Mouse (Mus musculus): ENCODE data around the gene Vipr1. TPM values are rescaled to one million over a fixed set of nuclear protein-coding genes. Genes with fewer than 3 reads are reported as not detected.

Vipr1 gene
- total RNA-seq, 1 experiment = 0.31 TPM

DNA sequence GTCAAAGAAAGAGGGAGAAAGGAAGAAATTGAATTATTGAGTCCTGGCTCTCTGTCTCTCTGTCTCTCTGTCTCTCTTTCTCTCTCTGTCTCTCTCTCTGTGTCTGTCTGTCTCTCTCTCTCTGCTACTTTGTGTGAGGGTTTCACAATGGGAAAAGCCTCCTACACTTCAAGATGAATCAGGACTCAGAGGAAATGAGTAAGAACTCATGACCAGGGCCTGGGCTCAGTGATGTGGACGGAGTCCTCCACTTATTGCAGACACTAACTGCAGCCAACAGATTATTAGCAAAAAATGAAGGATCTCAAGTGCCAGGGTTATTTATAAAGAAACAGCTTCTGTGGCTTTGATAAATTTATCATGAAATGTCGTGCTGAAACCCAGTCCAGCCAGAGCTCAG is 44.4 kb upstream of the Vipr1 start:
- Histone ChIP-seq H3K36me3 (ENCODE audit: control insufficient read depth, insufficient read depth, low read length, poor library complexity, severe bottlenecking) (no peaks in the 10 kb centered on the region), H3K9ac (ENCODE audit: insufficient read depth, low read depth, low read length, poor library complexity, severe bottlenecking) (no peak overlapping the region), H3K27ac (ENCODE audit: insufficient read depth, low read depth, low read length, poor library complexity, severe bottlenecking) (no peak overlapping the region), H3K4me3 (ENCODE audit: insufficient read depth in 1 of 2, low read depth in 1 of 2, low read length in 2 of 2, poor library complexity in 1 of 2, severe bottlenecking in 1 of 2) (no peak overlapping the region), H3K9me3 (ENCODE audit: control insufficient read depth, insufficient read depth, low read depth, low read length) (no peaks in the 10 kb centered on the region), H3K4me1 (ENCODE audit: control insufficient read depth in 2 of 2, insufficient read depth in 2 of 2, low read length in 2 of 2, poor library complexity in 1 of 2) (peaks cover 0 to 14% of the 10 kb centered on the region in 2 experiments; a peak in 2 of 4 replicates)
- in situ Hi-C loops (cut with MboI; ENCODE audit: low sequenced_read_pairs in 2 of 2, unreplicated experiment in 2 of 2) = loop anchor here in 1 of 2 experiments (10.0 kb wide), 1 partner anchor 113 kb away; no protein-coding TSS in a partner anchor
- TF ChIP-seq ZC3H11A (IDR thresholded peaks at IDR 0.05; ENCODE audit: borderline replicate concordance, low read depth, low read length) (no peak), HCFC1 (IDR thresholded peaks at IDR 0.05; ENCODE audit: borderline replicate concordance, insufficient read depth, low read length) (no peak), CHD2 (IDR thresholded peaks at IDR 0.05; ENCODE audit: low read depth, low read length) (no peak), ZNF384 (IDR thresholded peaks at IDR 0.05; ENCODE audit: low read depth, low read length) (no peak), MAFK (IDR thresholded peaks at IDR 0.05; ENCODE audit: insufficient read depth, low read depth, low read length) (no peak)
- DNase-seq (ENCODE audit: low read depth, low spot score) = no peak

DNA sequence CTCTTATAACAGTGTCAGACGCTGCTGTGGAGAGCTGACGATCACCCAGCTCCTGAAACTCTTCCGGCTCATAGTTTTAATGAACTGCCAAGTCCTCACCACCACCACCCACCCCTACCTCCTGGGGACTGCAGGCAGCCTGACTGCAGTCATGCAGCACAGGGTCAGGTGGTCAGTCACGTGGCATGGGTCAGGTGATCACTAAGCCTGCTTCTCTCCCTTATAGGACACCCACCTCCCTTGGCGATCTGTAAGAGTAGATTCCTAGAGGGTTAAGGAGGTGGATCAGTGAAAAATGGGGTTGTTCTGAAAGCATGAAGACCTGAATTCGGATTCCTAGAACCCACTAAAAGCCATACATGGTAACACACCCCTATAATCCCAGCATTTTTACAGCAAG is 43.0 kb upstream of the Vipr1 start:
- no peak for DNase-seq (ENCODE audit: low read depth, low spot score)
- Histone ChIP-seq H3K9ac (ENCODE audit: insufficient read depth, low read depth, low read length, poor library complexity, severe bottlenecking) (no peak overlapping the region), H3K9me3 (ENCODE audit: control insufficient read depth, insufficient read depth, low read depth, low read length) (no peaks in the 10 kb centered on the region), H3K4me3 (ENCODE audit: insufficient read depth in 1 of 2, low read depth in 1 of 2, low read length in 2 of 2, poor library complexity in 1 of 2, severe bottlenecking in 1 of 2) (no peak overlapping the region), H3K4me1 (ENCODE audit: control insufficient read depth in 2 of 2, insufficient read depth in 2 of 2, low read length in 2 of 2, poor library complexity in 1 of 2) (peaks cover 0 to 14% of the 10 kb centered on the region in 2 experiments; a peak in 2 of 4 replicates), H3K27ac (ENCODE audit: insufficient read depth, low read depth, low read length, poor library complexity, severe bottlenecking) (no peak overlapping the region), H3K36me3 (ENCODE audit: control insufficient read depth, insufficient read depth, low read length, poor library complexity, severe bottlenecking) (no peaks in the 10 kb centered on the region)
- TF ChIP-seq MAFK (IDR thresholded peaks at IDR 0.05; ENCODE audit: insufficient read depth, low read depth, low read length) = no peak
- no peak for TF ChIP-seq HCFC1 (IDR thresholded peaks at IDR 0.05; ENCODE audit: borderline replicate concordance, insufficient read depth, low read length)
- TF ChIP-seq ZC3H11A (IDR thresholded peaks at IDR 0.05; ENCODE audit: borderline replicate concordance, low read depth, low read length) = no peak
- TF ChIP-seq CHD2 (IDR thresholded peaks at IDR 0.05; ENCODE audit: low read depth, low read length) = no peak
- TF ChIP-seq ZNF384 (IDR thresholded peaks at IDR 0.05; ENCODE audit: low read depth, low read length) = no peak
- in situ Hi-C loops (cut with MboI; ENCODE audit: low sequenced_read_pairs in 2 of 2, unreplicated experiment in 2 of 2) = loop anchor here in 1 of 2 experiments (10.0 kb wide), 1 partner anchor 115 kb away; no protein-coding TSS in a partner anchor

DNA sequence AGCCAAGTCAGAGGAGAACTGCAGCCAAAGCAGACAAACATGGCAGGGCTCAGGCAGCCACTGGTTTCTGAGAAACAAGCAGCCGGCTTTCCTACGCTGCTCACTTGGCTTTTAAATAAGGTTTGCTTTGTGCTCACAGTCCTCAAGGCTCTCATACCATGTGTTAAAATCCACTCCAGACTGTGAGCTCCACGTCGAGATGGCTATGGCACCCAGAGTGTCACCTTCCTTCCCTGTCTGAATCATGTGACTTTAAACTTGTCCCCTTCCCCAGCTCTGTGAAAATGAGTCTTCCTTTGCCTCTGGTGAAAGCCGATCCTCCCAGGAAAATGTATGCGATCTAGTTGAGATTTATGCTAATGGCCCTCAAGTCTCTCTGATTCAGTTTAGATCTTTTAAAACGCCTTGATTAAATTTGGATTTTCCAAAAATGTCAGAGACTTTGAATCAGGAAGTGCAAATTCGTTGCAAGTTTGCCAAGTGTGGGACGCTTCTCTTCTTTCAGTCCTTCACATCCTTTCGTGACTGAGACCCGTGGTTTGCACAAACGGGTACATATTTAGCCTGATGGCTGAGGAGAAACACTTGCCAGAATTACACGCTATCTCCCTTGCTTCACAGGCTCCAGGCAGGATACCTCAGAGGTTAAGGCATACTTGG is 42.2 kb upstream of the Vipr1 start:
- Histone ChIP-seq H3K9me3 (ENCODE audit: control insufficient read depth, insufficient read depth, low read depth, low read length) (no peaks in the 10 kb centered on the region), H3K27ac (ENCODE audit: insufficient read depth, low read depth, low read length, poor library complexity, severe bottlenecking) (no peak overlapping the region), H3K4me1 (ENCODE audit: control insufficient read depth in 2 of 2, insufficient read depth in 2 of 2, low read length in 2 of 2, poor library complexity in 1 of 2) (peaks cover 0 to 14% of the 10 kb centered on the region in 2 experiments; a peak in 2 of 4 replicates), H3K36me3 (ENCODE audit: control insufficient read depth, insufficient read depth, low read length, poor library complexity, severe bottlenecking) (no peaks in the 10 kb centered on the region), H3K9ac (ENCODE audit: insufficient read depth, low read depth, low read length, poor library complexity, severe bottlenecking) (no peak overlapping the region), H3K4me3 (ENCODE audit: insufficient read depth in 1 of 2, low read depth in 1 of 2, low read length in 2 of 2, poor library complexity in 1 of 2, severe bottlenecking in 1 of 2) (no peak overlapping the region)
- DNase-seq (ENCODE audit: low read depth, low spot score) = no peak
- TF ChIP-seq ZC3H11A (IDR thresholded peaks at IDR 0.05; ENCODE audit: borderline replicate concordance, low read depth, low read length) (no peak), MAFK (IDR thresholded peaks at IDR 0.05; ENCODE audit: insufficient read depth, low read depth, low read length) (no peak)
- in situ Hi-C loops (cut with MboI; ENCODE audit: low sequenced_read_pairs in 2 of 2, unreplicated experiment in 2 of 2) = loop anchor here in 1 of 2 experiments (5.0 kb wide), 1 partner anchor 118 kb away; no protein-coding TSS in a partner anchor

DNA sequence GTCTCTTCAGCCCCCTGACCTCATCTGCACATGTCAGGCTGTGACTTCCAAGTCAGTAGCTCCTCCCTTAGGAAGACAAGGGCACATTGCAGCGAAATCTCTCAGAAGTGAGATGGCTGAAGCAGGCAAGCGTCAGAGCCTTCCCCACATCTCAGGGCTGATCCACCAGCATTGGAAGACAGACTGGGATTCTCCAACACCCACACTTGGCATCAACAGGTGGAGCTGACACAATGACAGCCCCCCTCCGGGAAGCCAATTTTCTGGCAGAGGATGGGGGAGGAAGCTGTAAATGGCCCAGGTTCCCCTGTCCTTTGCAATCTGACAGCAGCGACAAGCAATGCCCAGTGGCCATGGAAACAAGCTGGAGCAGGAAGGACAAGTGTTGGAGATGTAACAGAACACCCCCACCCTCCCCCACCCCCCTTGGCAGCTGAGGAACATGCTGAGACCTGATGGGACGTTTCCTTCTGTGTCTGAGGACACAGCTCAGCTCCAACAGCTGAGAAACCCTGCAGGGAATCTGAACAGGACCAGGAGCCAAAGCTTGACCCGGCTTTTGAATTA is 41.6 kb upstream of the Vipr1 start:
- Histone ChIP-seq H3K27ac (ENCODE audit: insufficient read depth, low read depth, low read length, poor library complexity, severe bottlenecking) (no peak overlapping the region), H3K4me1 (ENCODE audit: control insufficient read depth in 2 of 2, insufficient read depth in 2 of 2, low read length in 2 of 2, poor library complexity in 1 of 2) (peaks cover 0 to 14% of the 10 kb centered on the region in 2 experiments; a peak in 2 of 4 replicates), H3K36me3 (ENCODE audit: control insufficient read depth, insufficient read depth, low read length, poor library complexity, severe bottlenecking) (no peaks in the 10 kb centered on the region), H3K9me3 (ENCODE audit: control insufficient read depth, insufficient read depth, low read depth, low read length) (no peaks in the 10 kb centered on the region), H3K4me3 (ENCODE audit: insufficient read depth in 1 of 2, low read depth in 1 of 2, low read length in 2 of 2, poor library complexity in 1 of 2, severe bottlenecking in 1 of 2) (no peak overlapping the region), H3K9ac (ENCODE audit: insufficient read depth, low read depth, low read length, poor library complexity, severe bottlenecking) (no peak overlapping the region)
- DNase-seq (ENCODE audit: low read depth, low spot score) = no peak
- in situ Hi-C loops (cut with MboI; ENCODE audit: low sequenced_read_pairs in 2 of 2, unreplicated experiment in 2 of 2) = loop anchor here in 1 of 2 experiments (5.0 kb wide), 1 partner anchor 119 kb away; no protein-coding TSS in a partner anchor
- TF ChIP-seq CHD2 (IDR thresholded peaks at IDR 0.05; ENCODE audit: low read depth, low read length) (no peak), MAFK (IDR thresholded peaks at IDR 0.05; ENCODE audit: insufficient read depth, low read depth, low read length) (no peak), ZC3H11A (IDR thresholded peaks at IDR 0.05; ENCODE audit: borderline replicate concordance, low read depth, low read length) (no peak), ZNF384 (IDR thresholded peaks at IDR 0.05; ENCODE audit: low read depth, low read length) (no peak), HCFC1 (IDR thresholded peaks at IDR 0.05; ENCODE audit: borderline replicate concordance, insufficient read depth, low read length) (no peak)
